30 mouse cellular contexts compared by ENCODE assay signal in the genomic region with DNA sequence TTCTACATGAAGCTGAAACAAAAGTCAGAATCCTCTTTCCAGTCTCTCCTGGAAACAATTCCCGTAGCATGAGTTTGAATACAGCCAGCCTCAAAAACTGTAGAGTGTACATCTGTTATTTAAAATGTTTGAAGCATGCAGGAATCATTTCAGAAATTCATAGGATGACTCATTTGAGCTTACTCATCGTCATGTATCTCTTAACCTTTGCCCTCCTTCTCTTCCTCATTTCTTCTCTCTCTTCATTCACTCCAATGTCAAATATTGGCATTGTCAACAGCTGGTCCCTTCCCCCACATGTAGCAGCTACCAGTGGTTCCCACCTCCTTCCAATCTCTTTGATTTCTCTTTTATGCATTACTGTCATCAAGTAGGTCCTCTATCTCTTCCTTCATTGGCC. TPM values are rescaled to one million over a fixed set of nuclear protein-coding genes. Genes with fewer than 3 reads are reported as not detected.
DNase-seq lines count a peak whose midpoint lies in the region; ATAC-seq and TF ChIP-seq lines count a peak whose summit lies in the region.
"Had no signal": no experiment of that assay in that cellular context is flagged by ENCODE, and none has a peak within 500 bp of the region (broad histone marks: within the 10 kb centered on the region; RNA-seq: fewer than 3 reads in every experiment).

No protein-coding gene starts in this region.

- H3K27ac ChIP-seq in layer of hippocampus, adult 2 months, result no peak overlapping the region
- H3K27ac ChIP-seq: embryonic facial prominence, embryonic 12.5 days; embryonic facial prominence, embryonic 15.5 days; gastrocnemius, adult 2 months; heart, adult 2 months; heart, embryonic 10.5 days; heart, embryonic 13.5 days; hindbrain, embryonic 14.5 days; hindbrain, postnatal 0 days had no signal

- 0 out of 2 replicates have a peak, but pooled peaks have one; percentile 12 for ATAC-seq in granulocyte monocyte progenitor cell, adult 5-6 weeks (replicated peaks; ENCODE audit: poor library complexity, severe bottlenecking)
- ATAC-seq: CD4-positive, CD25-positive, alpha-beta regulatory T cell, adult 4 months; forebrain, embryonic 14.5 days; forebrain, postnatal 0 days; hindbrain, postnatal 0 days; inflammation-experienced regulatory T-cells, adult 6 months; Patski had no signal

- H3K4me3 ChIP-seq in layer of hippocampus, adult 2 months, result no peak overlapping the region
- H3K4me3 ChIP-seq: embryonic facial prominence, embryonic 12.5 days; embryonic facial prominence, embryonic 15.5 days; gastrocnemius, adult 2 months; heart, adult 2 months; heart, embryonic 10.5 days; heart, embryonic 13.5 days had no signal

- no peak for TF ChIP-seq CTCF in layer of hippocampus, adult 2 months (conservative IDR thresholded peaks at IDR 0.05)

- peak; percentile 64 for DNase-seq in 416B (ENCODE audit: low read depth)
- DNase-seq in Muller cell, postnatal 12 days (ENCODE audit: inconsistent ontology term), result peak; percentile 31
- DNase-seq in layer of hippocampus, postnatal 36 days, result no peak
- DNase-seq in thymus, postnatal 10 days (ENCODE audit: low spot score in 2 of 2), result no peak
- DNase-seq in layer of hippocampus, adult 2 months (ENCODE audit: low spot score in 2 of 2), result no peak
- DNase-seq: adrenal gland, postnatal 10 days; adrenal gland, postnatal 36 days; B cell, adult 2 months; cerebellum, adult 11 months; cerebellum, adult 2 months; cerebellum, adult 9-11 months; cerebellum, postnatal 25 days; forebrain, postnatal 0 days; gastrocnemius, adult 2 months; gastrocnemius, postnatal 25 days; heart, adult 2 months; heart, postnatal 14 days; heart, postnatal 4 days had no signal

RNA-seq across cellular contexts. Expression of gene Pam, which starts 59.7 kb away (rescaled TPM):
- total RNA-seq in granulocyte monocyte progenitor cell, adult 5-6 weeks (2014; fragmentation: Nextera tagmentation), result 20.2 and 25.5 TPM in 2 replicates
- total RNA-seq in granulocyte monocyte progenitor cell, adult 5-6 weeks (2017), result 55.3 and 60.4 TPM in 2 replicates
- total RNA-seq in layer of hippocampus, postnatal 36 days (2021), result 100 to 1,000 TPM; 187 to 188 TPM
- total RNA-seq in layer of hippocampus, adult 2 months (2021), result 100 to 1,000 TPM; 193 to 200 TPM
- total RNA-seq: MEL had no signal

Comparison
In these comparisons a context has a peak if more than half of its experiments do, and no peak if none do; other contexts are left out.
1. DNase-seq: peak in 416B (single experiment) and Muller cell, postnatal 12 days (single experiment); none in layer of hippocampus, postnatal 36 days (0 of 2), thymus, postnatal 10 days (0 of 2) and layer of hippocampus, adult 2 months (0 of 2).